Mouse (Mus musculus): ENCODE measurements around the gene Sema4d. TPM values are rescaled to one million over a fixed set of nuclear protein-coding genes. Genes with fewer than 3 reads are reported as not detected.

The Sema4d gene
- polyA plus RNA-seq, 1 experiment: 24.6 TPM

DNA sequence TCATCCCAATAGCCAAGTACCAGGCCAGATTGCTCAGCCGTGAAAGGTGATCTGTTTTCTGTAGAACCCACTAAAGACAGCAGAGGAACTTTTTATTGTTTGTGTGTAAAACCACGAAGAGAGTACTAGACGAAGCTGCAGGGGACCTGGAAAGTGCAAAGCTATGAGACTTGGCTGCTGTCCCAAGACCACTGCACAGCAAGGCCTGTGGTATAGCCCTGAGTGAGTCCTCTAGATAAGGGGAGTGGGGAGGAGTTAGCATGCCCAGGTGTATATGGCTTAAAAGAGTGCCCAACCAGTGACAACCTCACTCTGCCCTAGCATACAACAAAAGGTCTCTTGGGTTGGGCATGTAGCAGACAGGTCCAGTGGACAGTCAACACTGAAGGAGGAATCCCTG lies 104.9 kb downstream of the Sema4d start:
- no peaks in the 10 kb centered on the region; the same call in 1 of the 2 replicates for H3K36me3 ChIP-seq (ENCODE audit: control insufficient read depth, insufficient read depth, low read length, poor library complexity, severe bottlenecking)
- no peaks in the 10 kb centered on the region for H3K4me1 ChIP-seq (ENCODE audit: control insufficient read depth, insufficient read depth, low read length)
- no peaks in the 10 kb centered on the region for H3K27me3 ChIP-seq (ENCODE audit: control insufficient read depth, insufficient read depth, low read length, poor library complexity, severe bottlenecking)
- no peak overlapping the region for H3K4me3 ChIP-seq (ENCODE audit: low read depth, low read length)
- no peaks in the 10 kb centered on the region for H3K9me3 ChIP-seq (replicated peaks; ENCODE audit: control insufficient read depth, insufficient read depth, low read length, poor library complexity, severe bottlenecking)
- H3K9ac ChIP-seq (ENCODE audit: low read depth, poor library complexity, severe bottlenecking): no peak overlapping the region
- no peak overlapping the region for H3K27ac ChIP-seq (ENCODE audit: insufficient read depth, low read length)
- TF ChIP-seq POLR2A (IDR thresholded peaks at IDR 0.05; ENCODE audit: insufficient read depth, low read length) (no peak), CTCF (IDR thresholded peaks at IDR 0.05; ENCODE audit: low read depth, low read length) (no peak), EP300 (IDR thresholded peaks at IDR 0.05; ENCODE audit: insufficient read depth, low read depth, low read length) (no peak)

DNA sequence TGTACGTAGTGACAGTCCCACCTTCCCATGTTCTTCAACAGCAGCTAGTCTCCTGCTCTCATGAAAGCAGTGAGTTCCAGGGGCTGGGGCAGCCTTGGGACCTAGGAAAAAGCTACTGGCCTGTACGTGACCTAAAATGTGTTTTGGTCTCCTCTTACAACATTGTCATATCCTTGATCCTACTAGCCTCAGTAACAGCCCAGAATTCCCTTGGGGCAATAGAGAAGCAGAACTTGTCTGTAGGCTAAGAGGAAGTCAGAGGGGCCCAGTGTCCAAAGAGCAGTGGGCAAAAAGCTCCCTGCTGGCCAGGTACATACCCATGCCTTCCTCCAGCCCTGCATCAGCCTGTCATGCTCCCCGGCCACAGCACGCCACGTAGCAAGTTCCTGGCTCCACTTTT lies 106.6 kb downstream of the Sema4d start:
- Histone ChIP-seq H3K27me3 (ENCODE audit: control insufficient read depth, insufficient read depth, low read length, poor library complexity, severe bottlenecking) (no peaks in the 10 kb centered on the region), H3K4me3 (ENCODE audit: low read depth, low read length) (no peak overlapping the region)
- TF ChIP-seq EP300 (IDR thresholded peaks at IDR 0.05; ENCODE audit: insufficient read depth, low read depth, low read length): no peak
- no peak for TF ChIP-seq CTCF (IDR thresholded peaks at IDR 0.05; ENCODE audit: low read depth, low read length)
- TF ChIP-seq POLR2A (IDR thresholded peaks at IDR 0.05; ENCODE audit: insufficient read depth, low read length): no peak

GRCm38 (mm10) chr13:51685290-51685966 lies 108.1 kb downstream of the Sema4d start:
- H3K27me3 ChIP-seq (ENCODE audit: control insufficient read depth, insufficient read depth, low read length, poor library complexity, severe bottlenecking): no peaks in the 10 kb centered on the region
- no peaks in the 10 kb centered on the region for H3K4me1 ChIP-seq (ENCODE audit: control insufficient read depth, insufficient read depth, low read length)
- H3K36me3 ChIP-seq (ENCODE audit: control insufficient read depth, insufficient read depth, low read length, poor library complexity, severe bottlenecking): peaks cover 11% of the 10 kb centered on the region
- H3K9me3 ChIP-seq (replicated peaks; ENCODE audit: control insufficient read depth, insufficient read depth, low read length, poor library complexity, severe bottlenecking): no peaks in the 10 kb centered on the region
- no peak for TF ChIP-seq POLR2A (IDR thresholded peaks at IDR 0.05; ENCODE audit: insufficient read depth, low read length)
- no peak overlapping the region for H3K9ac ChIP-seq (ENCODE audit: low read depth, poor library complexity, severe bottlenecking)
- H3K27ac ChIP-seq (ENCODE audit: insufficient read depth, low read length): no peak overlapping the region
- H3K4me3 ChIP-seq (ENCODE audit: low read depth, low read length): no peak overlapping the region

More for the DNA sequence above, 106.6 kb downstream of the Sema4d start:
- Histone ChIP-seq H3K9me3 (replicated peaks; ENCODE audit: control insufficient read depth, insufficient read depth, low read length, poor library complexity, severe bottlenecking) (no peaks in the 10 kb centered on the region), H3K36me3 (ENCODE audit: control insufficient read depth, insufficient read depth, low read length, poor library complexity, severe bottlenecking) (peaks cover 6% of the 10 kb centered on the region), H3K4me1 (ENCODE audit: control insufficient read depth, insufficient read depth, low read length) (no peaks in the 10 kb centered on the region), H3K27ac (ENCODE audit: insufficient read depth, low read length) (no peak overlapping the region), H3K9ac (ENCODE audit: low read depth, poor library complexity, severe bottlenecking) (no peak overlapping the region)

GRCm38 (mm10) chr13:51681634-51682033 lies 111.9 kb downstream of the Sema4d start:
- Histone ChIP-seq H3K9ac (ENCODE audit: low read depth, poor library complexity, severe bottlenecking) (no peak overlapping the region), H3K4me3 (ENCODE audit: low read depth, low read length) (no peak overlapping the region), H3K27me3 (ENCODE audit: control insufficient read depth, insufficient read depth, low read length, poor library complexity, severe bottlenecking) (no peaks in the 10 kb centered on the region), H3K9me3 (replicated peaks; ENCODE audit: control insufficient read depth, insufficient read depth, low read length, poor library complexity, severe bottlenecking) (no peaks in the 10 kb centered on the region), H3K27ac (ENCODE audit: insufficient read depth, low read length) (no peak overlapping the region), H3K4me1 (ENCODE audit: control insufficient read depth, insufficient read depth, low read length) (no peaks in the 10 kb centered on the region), H3K36me3 (ENCODE audit: control insufficient read depth, insufficient read depth, low read length, poor library complexity, severe bottlenecking) (peaks cover 28% of the 10 kb centered on the region)
- TF ChIP-seq CTCF (IDR thresholded peaks at IDR 0.05; ENCODE audit: low read depth, low read length): no peak
- no peak for TF ChIP-seq EP300 (IDR thresholded peaks at IDR 0.05; ENCODE audit: insufficient read depth, low read depth, low read length)
- no peak for TF ChIP-seq POLR2A (IDR thresholded peaks at IDR 0.05; ENCODE audit: insufficient read depth, low read length)

- TF ChIP-seq CTCF (IDR thresholded peaks at IDR 0.05; ENCODE audit: low read depth, low read length) (no peak), POLR2A (IDR thresholded peaks at IDR 0.05; ENCODE audit: insufficient read depth, low read length) (no peak), EP300 (IDR thresholded peaks at IDR 0.05; ENCODE audit: insufficient read depth, low read depth, low read length) (no peak)
- Histone ChIP-seq H3K9ac (ENCODE audit: low read depth, poor library complexity, severe bottlenecking) (no peak overlapping the region), H3K4me1 (ENCODE audit: control insufficient read depth, insufficient read depth, low read length) (no peaks in the 10 kb centered on the region), H3K9me3 (replicated peaks; ENCODE audit: control insufficient read depth, insufficient read depth, low read length, poor library complexity, severe bottlenecking) (no peaks in the 10 kb centered on the region), H3K27me3 (ENCODE audit: control insufficient read depth, insufficient read depth, low read length, poor library complexity, severe bottlenecking) (no peaks in the 10 kb centered on the region), H3K36me3 (ENCODE audit: control insufficient read depth, insufficient read depth, low read length, poor library complexity, severe bottlenecking) (peaks cover 28% of the 10 kb centered on the region), H3K4me3 (ENCODE audit: low read depth, low read length) (no peak overlapping the region), H3K27ac (ENCODE audit: insufficient read depth, low read length) (no peak overlapping the region)
Observed at GRCm38 (mm10) chr13:51681076-51681475, 112.5 kb downstream of the Sema4d start.

DNA sequence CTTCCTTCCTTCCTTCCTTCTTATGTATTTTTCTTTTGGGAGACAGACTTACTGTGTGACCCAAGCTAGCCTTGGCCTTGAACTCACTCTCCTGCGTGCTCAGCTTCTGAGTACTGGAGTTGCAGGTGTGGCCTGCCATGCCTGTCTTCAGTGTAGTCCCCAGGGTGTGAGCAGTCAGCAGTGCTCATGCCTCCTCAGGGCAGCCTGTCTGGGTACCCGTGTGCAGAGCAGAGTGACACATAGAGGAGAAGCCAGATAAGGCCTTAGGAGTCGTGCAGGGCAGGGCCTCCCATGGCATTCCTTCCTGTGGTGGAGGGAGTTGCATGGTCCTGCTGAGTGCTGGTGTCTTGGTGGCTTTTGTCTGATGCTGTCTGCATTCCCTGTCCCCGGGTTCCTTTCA lies 114.2 kb downstream of the Sema4d start:
- H3K36me3 ChIP-seq (ENCODE audit: control insufficient read depth, insufficient read depth, low read length, poor library complexity, severe bottlenecking): peaks cover 34% of the 10 kb centered on the region
- H3K27ac ChIP-seq (ENCODE audit: insufficient read depth, low read length): no peak overlapping the region
- H3K4me3 ChIP-seq (ENCODE audit: low read depth, low read length): no peak overlapping the region
- no peak overlapping the region for H3K9ac ChIP-seq (ENCODE audit: low read depth, poor library complexity, severe bottlenecking)
- H3K9me3 ChIP-seq (replicated peaks; ENCODE audit: control insufficient read depth, insufficient read depth, low read length, poor library complexity, severe bottlenecking): no peaks in the 10 kb centered on the region
- H3K27me3 ChIP-seq (ENCODE audit: control insufficient read depth, insufficient read depth, low read length, poor library complexity, severe bottlenecking): no peaks in the 10 kb centered on the region
- no peaks in the 10 kb centered on the region for H3K4me1 ChIP-seq (ENCODE audit: control insufficient read depth, insufficient read depth, low read length)
- TF ChIP-seq CTCF (IDR thresholded peaks at IDR 0.05; ENCODE audit: low read depth, low read length) (no peak), EP300 (IDR thresholded peaks at IDR 0.05; ENCODE audit: insufficient read depth, low read depth, low read length) (no peak), POLR2A (IDR thresholded peaks at IDR 0.05; ENCODE audit: insufficient read depth, low read length) (no peak)
